11 mouse cellular contexts compared by ENCODE assay signal in the genomic region with DNA sequence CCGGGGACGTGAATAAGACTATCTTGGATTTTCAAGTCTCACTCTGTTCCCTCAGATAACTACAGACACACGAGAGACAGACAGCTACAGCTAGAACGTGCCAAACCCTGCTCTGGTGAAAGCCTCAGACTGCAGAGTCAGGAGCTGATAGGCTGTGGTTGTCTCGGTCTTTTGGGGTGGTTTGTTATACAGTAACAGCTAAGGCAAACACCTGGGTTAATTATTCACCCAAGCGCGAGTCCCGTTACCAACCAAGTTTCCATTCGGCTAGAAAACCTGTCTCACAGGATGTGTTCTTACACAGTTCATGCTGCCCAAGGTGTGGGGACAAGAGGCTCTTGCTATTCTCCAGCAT.
DNase-seq lines count a peak whose midpoint lies in the region; ATAC-seq and TF ChIP-seq lines count a peak whose summit lies in the region.
"Had no signal": no experiment of that assay in that cellular context is flagged by ENCODE, and none has a peak within 500 bp of the region (broad histone marks: within the 10 kb centered on the region; RNA-seq: fewer than 3 reads in every experiment).

No protein-coding gene starts in this region.

- no peak overlapping the region for H3K9ac ChIP-seq in kidney, embryonic 16.5 days (replicated peaks; ENCODE audit: low read length)
- no peak overlapping the region for H3K9ac ChIP-seq in lung, embryonic 14.5 days

- H3K4me2 ChIP-seq in kidney, embryonic 16.5 days (replicated peaks; ENCODE audit: low read depth, low read length) = peak overlapping the region; percentile 31
- no peak overlapping the region for H3K4me2 ChIP-seq in lung, embryonic 14.5 days
- H3K4me2 ChIP-seq: heart, embryonic 11.5 days had no signal

- no peaks in the 10 kb centered on the region for H3K36me3 ChIP-seq in kidney, embryonic 16.5 days (ENCODE audit: insufficient read depth, low read length)
- H3K36me3 ChIP-seq in lung, embryonic 14.5 days (ENCODE audit: insufficient read depth) = no peaks in the 10 kb centered on the region
- H3K36me3 ChIP-seq: G1E had no signal

- H3K4me1 ChIP-seq in kidney, embryonic 16.5 days (ENCODE audit: insufficient read depth, low read length) = peaks cover 10% of the 10 kb centered on the region
- H3K4me1 ChIP-seq in lung, embryonic 14.5 days (ENCODE audit: insufficient read depth) = no peaks in the 10 kb centered on the region

- peak overlapping the region; percentile 34 for H3K27ac ChIP-seq in kidney, embryonic 16.5 days (ENCODE audit: low read length)
- H3K27ac ChIP-seq in lung, embryonic 14.5 days (ENCODE audit: low read depth) = 0 out of 2 replicates have a peak overlapping the region, but pooled peaks have one; percentile 50

- TF ChIP-seq CTCF in lung, embryonic 14.5 days (IDR thresholded peaks at IDR 0.05; ENCODE audit: low read depth) = no peak

- peak; percentile 13 for DNase-seq in urinary bladder, postnatal 25 days (ENCODE audit: low spot score)
- DNase-seq in urinary bladder, postnatal 4 days (ENCODE audit: low spot score in 2 of 2) = no peak
- peak; percentile 78 for DNase-seq in lung, embryonic 14.5 days
- no peak for DNase-seq in left cerebral cortex, postnatal 25 days (ENCODE audit: low spot score in 2 of 2)
- DNase-seq in left cerebral cortex, postnatal 4 days = no peak
- no peak for DNase-seq in MN1 (ENCODE audit: low spot score)

- no peak overlapping the region for H3K4me3 ChIP-seq in kidney, embryonic 16.5 days (ENCODE audit: low read length)
- H3K4me3 ChIP-seq in lung, embryonic 14.5 days (ENCODE audit: low read depth, low read length) = no peak overlapping the region
- H3K4me3 ChIP-seq: erythroblast, embryonic 14.5 days had no signal

- WGBS in kidney, embryonic 16.5 days = 53% methylated on average over 9 of the region's 9 CpGs
- WGBS in lung, embryonic 14.5 days = 46% methylated on average over 9 of the region's 9 CpGs

- H3K9me3 ChIP-seq in kidney, embryonic 16.5 days (ENCODE audit: low read length) = no peaks in the 10 kb centered on the region
- H3K9me3 ChIP-seq in lung, embryonic 14.5 days (ENCODE audit: low read depth, low read length) = no peaks in the 10 kb centered on the region
- H3K9me3 ChIP-seq: G1E had no signal

- intact Hi-C loops in left cerebral cortex, postnatal 25 days (cut with DNase I) = no loop called here
- intact Hi-C loops in left cerebral cortex, postnatal 4 days (cut with DNase I) = no loop called here

- H3K27me3 ChIP-seq in kidney, embryonic 16.5 days (ENCODE audit: insufficient read depth, low read length) = no peaks in the 10 kb centered on the region
- no peaks in the 10 kb centered on the region for H3K27me3 ChIP-seq in lung, embryonic 14.5 days (ENCODE audit: insufficient read depth, low read length)

- ATAC-seq in kidney, embryonic 16.5 days (ENCODE audit: low FRiP score, low TSS enrichment) = peak; percentile 99
- peak; percentile 96 for ATAC-seq in lung, embryonic 14.5 days (ENCODE audit: insufficient read depth)
- no peak for ATAC-seq in frontal cortex, adult (ENCODE audit: low TSS enrichment)

Comparison
In these comparisons a context has a peak if more than half of its experiments do, and no peak if none do; other contexts are left out.
1. DNase-seq: peak in urinary bladder, postnatal 25 days (single experiment) and lung, embryonic 14.5 days (single experiment); none in urinary bladder, postnatal 4 days (0 of 2), left cerebral cortex, postnatal 25 days (0 of 2), left cerebral cortex, postnatal 4 days (single experiment) and MN1 (single experiment).